Mouse (Mus musculus): ENCODE measurements around the gene Gm10944.

The Gm10944 gene

DNA sequence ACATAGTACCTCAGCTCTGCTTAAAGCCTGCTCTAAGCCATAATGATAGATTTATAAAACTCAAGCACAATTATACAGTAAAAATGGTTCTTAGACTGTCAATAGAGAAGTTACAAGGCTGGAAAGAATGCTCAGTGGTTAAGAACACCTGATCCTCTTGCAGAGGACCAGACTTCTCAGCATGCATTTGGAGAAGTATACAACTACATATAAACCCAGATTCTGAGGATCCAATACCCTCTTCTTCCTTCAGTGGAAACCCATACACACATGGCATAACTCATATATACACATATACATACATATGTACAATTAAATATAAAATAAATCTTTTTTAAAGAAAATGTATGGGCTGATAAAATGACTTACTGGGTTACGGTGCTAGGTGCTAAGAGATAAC, at the start of gene Gm10944:
TSS of gene Gm10944 (plus strand) at position 301 of the 400 bp plus-strand sequence.
- no peak for DNase-seq (ENCODE audit: extremely low read depth, low read depth, low spot score)

DNA sequence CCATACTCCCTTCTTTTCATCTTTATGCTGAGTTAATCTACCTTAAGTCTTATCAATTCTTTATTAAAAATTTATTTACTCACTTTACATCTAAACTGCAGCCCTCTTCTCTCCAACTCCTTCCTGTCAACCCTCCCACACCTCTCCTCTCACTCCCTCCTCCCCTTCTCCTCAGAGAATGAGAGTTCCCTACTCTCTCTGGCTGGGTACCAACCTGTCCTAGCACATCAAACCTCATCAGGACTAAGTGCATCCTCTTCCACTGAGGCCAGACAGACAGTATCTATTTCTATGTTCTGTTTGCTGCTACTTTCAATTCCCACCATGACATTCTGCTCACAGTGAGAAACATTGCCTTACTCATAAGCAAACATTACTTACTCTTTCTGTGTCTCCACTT, 25.2 kb upstream of the Gm10944 start:
- DNase-seq (ENCODE audit: extremely low read depth, low read depth, low spot score) = no peak

- DNase-seq (ENCODE audit: extremely low read depth, low read depth, low spot score) = no peak
Observed at GRCm38 (mm10) chr10:10656621-10657020, 24.5 kb upstream of the Gm10944 start.

- no peak for DNase-seq (ENCODE audit: extremely low read depth, low read depth, low spot score)
Observed at GRCm38 (mm10) chr10:10659161-10659560, 22.0 kb upstream of the Gm10944 start.

- DNase-seq (ENCODE audit: extremely low read depth, low read depth, low spot score) = no peak
Observed at GRCm38 (mm10) chr10:10659976-10660375, 21.2 kb upstream of the Gm10944 start.

DNA sequence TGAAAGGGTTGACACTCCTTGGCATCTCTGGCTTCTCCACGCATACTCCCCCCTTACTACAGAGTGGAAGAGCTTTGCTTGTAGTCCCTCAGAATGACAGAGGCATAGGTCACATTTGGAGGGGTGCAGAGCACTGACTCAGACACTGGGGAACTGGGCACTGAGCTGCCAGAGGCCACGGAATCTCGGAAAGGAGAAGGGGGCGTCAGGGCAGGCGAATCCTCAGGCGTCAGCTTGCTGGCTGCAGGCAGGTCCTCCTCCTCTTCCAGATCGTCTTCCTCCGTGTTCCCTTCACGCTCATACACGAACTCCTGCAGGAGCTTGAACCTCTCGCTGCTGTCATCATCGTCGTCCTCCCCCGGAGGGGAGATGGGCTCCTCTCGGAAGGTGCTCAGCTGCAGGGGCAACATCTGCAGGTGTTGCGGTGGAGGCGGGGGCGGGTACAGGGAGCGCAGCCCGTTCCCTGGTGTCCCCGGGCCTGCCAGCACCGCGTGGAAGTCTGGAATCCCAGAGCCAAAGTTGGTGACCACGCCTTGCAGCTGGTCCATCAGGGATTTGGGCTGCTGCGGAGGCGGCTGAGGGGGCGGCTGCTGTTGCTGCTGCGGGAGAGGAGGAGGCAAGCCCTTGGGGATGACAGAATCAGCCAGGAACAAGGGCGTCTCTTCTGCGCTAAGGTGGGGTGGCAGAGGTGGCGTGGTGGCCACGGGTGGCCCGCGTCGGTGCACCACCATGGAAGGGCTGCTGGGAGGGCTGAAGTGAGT, 7.9 kb downstream of the Gm10944 start:
- no peak for DNase-seq (ENCODE audit: extremely low read depth, low read depth, low spot score)

GRCm38 (mm10) chr10:10689668-10690223, 8.6 kb downstream of the Gm10944 start:
- DNase-seq (ENCODE audit: extremely low read depth, low read depth, low spot score) = no peak

DNA sequence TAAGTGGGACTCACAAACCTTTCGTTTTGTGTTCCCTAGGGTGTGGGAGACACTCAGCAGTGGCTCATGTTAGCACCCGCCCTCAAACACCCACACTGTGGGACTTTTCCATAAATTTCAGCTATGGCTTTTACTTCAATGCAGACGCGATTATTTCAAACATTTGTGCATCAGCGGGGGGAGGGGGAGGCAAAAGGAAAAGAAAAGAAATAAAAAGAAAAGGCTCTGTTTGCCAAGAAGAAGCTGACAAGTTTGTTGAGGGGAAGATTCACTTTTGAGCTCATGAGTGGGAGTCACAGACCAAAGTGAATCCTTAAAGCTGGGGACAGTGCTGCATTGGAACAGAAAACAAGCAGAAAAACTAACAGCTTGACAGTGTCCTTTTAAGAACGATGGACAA, 16.3 kb downstream of the Gm10944 start:
- no peak for DNase-seq (ENCODE audit: extremely low read depth, low read depth, low spot score)

DNA sequence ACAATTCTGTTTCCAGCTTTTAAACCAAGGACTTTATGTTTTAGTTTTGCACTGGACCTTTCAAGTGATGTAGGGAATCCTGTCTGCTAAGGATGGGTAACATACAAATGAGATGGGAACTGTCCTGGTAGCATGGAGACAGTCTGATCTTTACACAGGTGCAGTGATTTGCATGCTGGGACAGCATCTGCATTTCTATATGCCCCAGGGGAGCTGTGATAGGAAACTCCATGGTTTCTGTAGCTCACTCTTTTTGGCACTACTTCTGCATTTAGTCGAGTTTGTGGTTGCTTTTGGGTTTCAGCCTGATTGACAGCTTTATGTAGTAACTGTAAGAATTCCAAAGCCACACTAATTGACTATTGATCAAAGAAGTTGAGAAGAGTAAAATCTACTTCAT, 19.8 kb downstream of the Gm10944 start:
- DNase-seq (ENCODE audit: extremely low read depth, low read depth, low spot score) = no peak

DNA sequence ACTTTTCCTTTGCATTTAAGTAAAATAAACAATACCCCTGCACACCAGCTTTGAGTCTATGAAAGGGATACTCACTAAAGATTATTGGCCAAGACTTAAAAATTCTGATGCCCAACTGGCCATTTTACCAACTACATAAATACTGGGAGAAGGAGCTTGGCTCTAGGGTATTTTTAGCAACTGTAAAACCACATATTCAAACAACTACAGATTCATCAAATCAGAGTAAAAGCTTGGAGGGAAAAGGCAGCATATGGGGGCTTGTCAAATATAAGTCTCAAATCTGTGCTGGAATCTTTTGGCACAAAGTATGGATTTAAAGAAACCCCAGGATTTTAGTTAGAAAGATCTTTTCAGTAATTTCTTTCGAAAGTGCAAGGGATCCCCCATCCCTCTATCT, 20.2 kb downstream of the Gm10944 start:
- DNase-seq (ENCODE audit: extremely low read depth, low read depth, low spot score) = no peak

DNA sequence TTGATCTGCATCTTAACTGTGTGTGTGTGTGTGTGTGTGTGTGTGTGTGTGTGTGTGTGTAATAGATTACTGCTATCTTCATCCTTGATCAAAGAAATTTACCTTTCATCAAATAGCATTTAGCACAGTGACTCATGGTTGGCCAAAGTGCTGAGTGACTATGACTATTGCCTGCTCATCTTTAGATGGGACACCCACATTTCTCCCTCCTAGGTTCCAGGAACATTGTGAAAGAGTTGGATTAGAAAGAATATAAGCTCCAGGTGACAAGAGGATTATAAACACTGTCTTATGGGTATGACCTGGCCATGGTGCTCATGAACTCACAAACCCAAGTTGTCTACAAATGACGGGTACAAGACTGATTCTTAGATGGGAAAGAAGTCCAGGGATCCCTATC, 26.9 kb downstream of the Gm10944 start:
- DNase-seq (ENCODE audit: extremely low read depth, low read depth, low spot score) = peak; percentile 55

DNA sequence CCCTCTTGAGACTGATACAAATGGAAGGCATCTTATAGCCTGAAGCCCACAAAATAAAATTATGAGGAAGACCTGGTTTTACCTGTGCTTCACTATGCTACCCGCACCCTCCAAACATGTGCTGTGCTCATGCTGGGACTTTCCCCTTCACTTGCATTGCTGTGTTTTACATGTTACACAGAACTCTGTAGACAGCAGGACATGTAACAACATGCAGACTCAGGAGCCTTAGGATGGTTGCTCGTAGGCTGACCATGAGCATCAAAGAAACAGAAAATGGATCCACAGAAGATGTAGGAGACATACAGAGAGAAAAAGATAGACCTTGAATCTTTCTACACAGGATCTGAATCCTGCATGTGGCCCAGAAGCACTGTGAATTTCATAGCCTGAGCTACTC, 29.2 kb downstream of the Gm10944 start:
- DNase-seq (ENCODE audit: extremely low read depth, low read depth, low spot score) = no peak

DNA sequence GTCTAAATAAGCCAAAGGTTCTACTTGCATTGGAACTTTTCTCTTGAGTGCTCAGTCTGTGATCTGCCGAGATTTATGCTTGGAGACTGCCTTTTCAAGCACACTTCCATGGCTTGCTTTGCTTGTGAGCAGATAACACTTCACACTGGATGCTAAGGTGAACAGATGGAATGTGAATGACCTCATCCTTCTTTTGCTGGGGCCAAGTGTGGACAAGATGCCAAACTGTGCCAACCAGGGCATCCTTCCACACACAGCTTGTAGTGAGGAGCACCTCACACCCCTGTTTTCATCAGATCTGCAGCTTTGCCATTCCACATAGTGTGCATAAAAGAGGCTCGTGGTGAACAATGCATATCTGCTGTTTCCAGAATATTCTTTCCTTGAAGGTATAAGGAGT, 29.7 kb downstream of the Gm10944 start:
- DNase-seq (ENCODE audit: extremely low read depth, low read depth, low spot score) = no peak

GRCm38 (mm10) chr10:10726501-10726900, 45.4 kb downstream of the Gm10944 start:
- DNase-seq (ENCODE audit: extremely low read depth, low read depth, low spot score) = no peak
